Mouse (Mus musculus): ENCODE results near the gene Tbx15.

DNA sequence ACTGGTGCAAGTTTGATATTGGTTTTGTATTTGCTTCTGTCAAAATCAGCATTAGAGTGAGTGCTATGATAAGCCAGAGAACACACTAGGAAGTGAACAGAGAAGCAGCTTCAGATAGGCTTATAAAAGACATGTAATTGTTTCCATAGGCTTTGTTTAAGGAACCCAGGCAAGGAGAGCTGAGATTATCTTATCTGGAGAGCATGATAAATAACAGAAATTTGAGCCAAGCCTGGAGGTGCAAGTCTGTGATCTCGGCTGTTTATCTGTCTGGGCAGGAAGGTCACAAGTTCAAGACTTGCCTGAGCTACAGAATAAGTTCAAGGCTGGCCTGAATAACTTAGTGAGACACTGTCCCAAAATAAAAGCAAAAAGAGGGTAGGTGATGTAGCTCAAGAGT lies 31.8 kb upstream of the Tbx15 start:
- TF ChIP-seq CTCF (IDR thresholded peaks at IDR 0.05; ENCODE audit: extremely low read depth, insufficient read length, insufficient replicate concordance, low read depth, low read length) (no peak), POLR2A (IDR thresholded peaks at IDR 0.05; ENCODE audit: low read depth, low read length) (no peak)

All from small intestine, adult 2 months (tissue).